Mouse (Mus musculus): ENCODE results near the gene Hexim2. TPM values are rescaled to one million over a fixed set of nuclear protein-coding genes. Genes with fewer than 3 reads are reported as not detected.

Gene Hexim2
- polyA plus RNA-seq, 1 experiment from 2014 or later, result 3.4 TPM

GRCm38 (mm10) chr11:103181349-103181748 is 49.1 kb downstream of the Hexim2 start:
- no peak for DNase-seq
- no peaks in the 10 kb centered on the region for H3K27me3 ChIP-seq (ENCODE audit: insufficient read depth, low read length)
- no peak overlapping the region for H3K4me3 ChIP-seq (ENCODE audit: low read depth, low read length)
- H3K9ac ChIP-seq (replicated peaks), result no peak overlapping the region
- TF ChIP-seq CTCF (IDR thresholded peaks at IDR 0.05; ENCODE audit: low read depth), result no peak
- TF ChIP-seq EP300 (IDR thresholded peaks at IDR 0.05; ENCODE audit: low read depth), result no peak
- WGBS (ENCODE audit: insufficient replicate concordance), result 70% methylated on average over 9 of the region's 9 CpGs
- no peaks in the 10 kb centered on the region for H3K9me3 ChIP-seq (ENCODE audit: low read length)
- no peak overlapping the region for H3K4me2 ChIP-seq (ENCODE audit: low read depth, low read length)
- H3K36me3 ChIP-seq (replicated peaks; ENCODE audit: insufficient read depth, low read length), result peaks cover 2% of the 10 kb centered on the region
- ATAC-seq, result no peak
- no peak overlapping the region for H3K27ac ChIP-seq (ENCODE audit: low read depth)
- H3K4me1 ChIP-seq (ENCODE audit: insufficient read depth), result no peaks in the 10 kb centered on the region; the same call in 1 of the 2 replicates

- H3K4me1 ChIP-seq (ENCODE audit: insufficient read depth), result no peaks in the 10 kb centered on the region; the same call in 1 of the 2 replicates
- no peaks in the 10 kb centered on the region for H3K9me3 ChIP-seq (ENCODE audit: low read length)
- WGBS (ENCODE audit: insufficient replicate concordance), result 87% methylated on average over 3 of the region's 3 CpGs
- no peak for ATAC-seq
- H3K27me3 ChIP-seq (ENCODE audit: insufficient read depth, low read length), result no peaks in the 10 kb centered on the region
- no peak overlapping the region for H3K27ac ChIP-seq (ENCODE audit: low read depth)
- H3K4me2 ChIP-seq (ENCODE audit: low read depth, low read length), result no peak overlapping the region
- no peak overlapping the region for H3K9ac ChIP-seq (replicated peaks)
- TF ChIP-seq CTCF (IDR thresholded peaks at IDR 0.05; ENCODE audit: low read depth) (no peak), EP300 (IDR thresholded peaks at IDR 0.05; ENCODE audit: low read depth) (no peak)
- H3K4me3 ChIP-seq (ENCODE audit: low read depth, low read length), result no peak overlapping the region
- no peak for DNase-seq
- H3K36me3 ChIP-seq (replicated peaks; ENCODE audit: insufficient read depth, low read length), result peaks cover 2% of the 10 kb centered on the region
Observed at GRCm38 (mm10) chr11:103181911-103182310, 49.7 kb downstream of the Hexim2 start.

GRCm38 (mm10) chr11:103184891-103185290 is 52.7 kb downstream of the Hexim2 start:
- H3K9ac ChIP-seq (replicated peaks), result no peak overlapping the region
- H3K36me3 ChIP-seq (replicated peaks; ENCODE audit: insufficient read depth, low read length), result peaks cover 2% of the 10 kb centered on the region
- no peaks in the 10 kb centered on the region for H3K27me3 ChIP-seq (ENCODE audit: insufficient read depth, low read length)
- H3K4me3 ChIP-seq (ENCODE audit: low read depth, low read length), result no peak overlapping the region
- no peaks in the 10 kb centered on the region for H3K4me1 ChIP-seq (ENCODE audit: insufficient read depth)
- DNase-seq, result no peak
- H3K4me2 ChIP-seq (ENCODE audit: low read depth, low read length), result no peak overlapping the region
- ATAC-seq, result no peak
- 50% methylated on average over 2 of the region's 2 CpGs for WGBS (ENCODE audit: insufficient replicate concordance)
- TF ChIP-seq EP300 (IDR thresholded peaks at IDR 0.05; ENCODE audit: low read depth) (no peak), CTCF (IDR thresholded peaks at IDR 0.05; ENCODE audit: low read depth) (peak; percentile 74)
- H3K27ac ChIP-seq (ENCODE audit: low read depth), result no peak overlapping the region
- no peaks in the 10 kb centered on the region for H3K9me3 ChIP-seq (ENCODE audit: low read length)

Other genes with a start within 250 kb of the Hexim2 start
- not detected in 2 replicates for gene Fam187a, start 247.3 kb upstream of the Hexim2 start, polyA plus RNA-seq (2015; fragmentation: Nextera tagmentation; extraction: Ambion mirVana)
- gene Gfap, start 231.5 kb upstream of the Hexim2 start, polyA plus RNA-seq (2015; fragmentation: Nextera tagmentation; extraction: Ambion mirVana), result 3.6 and 3.8 TPM in 2 replicates
- 3.2 and 3.4 TPM in 2 replicates for gene Kif18b, start 207.3 kb upstream of the Hexim2 start, polyA plus RNA-seq (2015; fragmentation: Nextera tagmentation; extraction: Ambion mirVana)
- gene C1ql1, start 185.7 kb upstream of the Hexim2 start, polyA plus RNA-seq (2015; fragmentation: Nextera tagmentation; extraction: Ambion mirVana), result 0.12 TPM in 1 of 2 replicates, not detected in the other
- gene Nmt1, start 104.2 kb upstream of the Hexim2 start, polyA plus RNA-seq (2015; fragmentation: Nextera tagmentation; extraction: Ambion mirVana), result 37.5 and 37.7 TPM in 2 replicates
- 32.3 and 32.5 TPM in 2 replicates for gene Dcakd, start 104.1 kb upstream of the Hexim2 start, polyA plus RNA-seq (2015; fragmentation: Nextera tagmentation; extraction: Ambion mirVana)
- gene Plcd3, start 30.8 kb upstream of the Hexim2 start, polyA plus RNA-seq (2015; fragmentation: Nextera tagmentation; extraction: Ambion mirVana), result 0.82 and 0.85 TPM in 2 replicates
- 56.5 and 57.0 TPM in 2 replicates for gene Acbd4, start 30.7 kb upstream of the Hexim2 start, polyA plus RNA-seq (2015; fragmentation: Nextera tagmentation; extraction: Ambion mirVana)
- 2.6 and 2.7 TPM in 2 replicates for gene Hexim1, start 16.2 kb upstream of the Hexim2 start, polyA plus RNA-seq (2015; fragmentation: Nextera tagmentation; extraction: Ambion mirVana)
- gene Fmnl1, start 38.7 kb downstream of the Hexim2 start, polyA plus RNA-seq (2015; fragmentation: Nextera tagmentation; extraction: Ambion mirVana), result 4.1 and 5.9 TPM in 2 replicates
- gene 1700023F06Rik, start 76.1 kb downstream of the Hexim2 start, polyA plus RNA-seq (2015; fragmentation: Nextera tagmentation; extraction: Ambion mirVana), result 0.09 TPM in 1 of 2 replicates, not detected in the other
- gene Spata32, start 86.0 kb downstream of the Hexim2 start, polyA plus RNA-seq (2015; fragmentation: Nextera tagmentation; extraction: Ambion mirVana), result not detected in 2 replicates
- 0.67 and 0.78 TPM in 2 replicates for gene Map3k14, start 135.0 kb downstream of the Hexim2 start, polyA plus RNA-seq (2015; fragmentation: Nextera tagmentation; extraction: Ambion mirVana)
- gene Arhgap27, start 231.3 kb downstream of the Hexim2 start, polyA plus RNA-seq (2015; fragmentation: Nextera tagmentation; extraction: Ambion mirVana), result 3.2 and 3.3 TPM in 2 replicates

Measured in liver, postnatal 0 days (tissue).